Mouse (Mus musculus): ENCODE measurements at regions not wholly inside any gene's neighbourhood (a gene's known extent, or its start where the extent isn't known, plus 50 kb on each side); places are given as distances from the start of the nearest gene placed in this dataset.

DNA sequence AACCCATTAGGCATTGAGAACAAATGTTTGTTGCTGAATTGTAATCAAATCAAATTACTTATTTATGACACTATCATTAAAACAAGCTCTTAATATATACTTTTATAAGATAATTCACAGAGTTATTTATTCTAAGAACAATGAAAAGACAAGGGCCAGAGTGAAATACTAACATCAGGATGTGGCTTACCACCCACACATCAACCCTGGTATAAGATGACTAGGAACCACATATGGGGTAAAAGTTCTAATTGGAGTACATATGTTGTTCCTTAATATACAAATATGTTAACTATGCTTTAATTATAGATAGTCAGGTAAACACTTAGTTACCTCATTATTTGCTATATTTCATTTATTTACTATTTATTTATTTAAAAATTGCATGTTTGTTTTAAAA is 101.7 kb upstream of the Ankrd1 start:
- TF ChIP-seq CTCF (IDR thresholded peaks at IDR 0.05; ENCODE audit: insufficient read depth, low read depth, low read length) (no peak), POLR2A (IDR thresholded peaks at IDR 0.05; ENCODE audit: insufficient read depth, low read depth, low read length) (no peak)
